Mouse (Mus musculus) spleen, adult 2 months (tissue): Measurements from ENCODE around the gene Vps35l.

Source experiments
- CTCF ChIP-seq: fragments of 200-500 bp; IDR thresholded peaks from 2 replicates; pipeline ENCODE4 v1.5.1; 2011; ENCODE audit warnings: mild to moderate bottlenecking, inconsistent platforms; ENCODE audit not compliant: insufficient read depth, insufficient read length, insufficient replicate concordance; ENCODE audit errors: extremely low read depth
- POLR2A ChIP-seq: fragments of 200-500 bp; IDR thresholded peaks from 2 replicates; pipeline ENCODE4 v1.6.1; 2011; ENCODE audit warnings: low read depth, low read length, inconsistent platforms

DNA sequence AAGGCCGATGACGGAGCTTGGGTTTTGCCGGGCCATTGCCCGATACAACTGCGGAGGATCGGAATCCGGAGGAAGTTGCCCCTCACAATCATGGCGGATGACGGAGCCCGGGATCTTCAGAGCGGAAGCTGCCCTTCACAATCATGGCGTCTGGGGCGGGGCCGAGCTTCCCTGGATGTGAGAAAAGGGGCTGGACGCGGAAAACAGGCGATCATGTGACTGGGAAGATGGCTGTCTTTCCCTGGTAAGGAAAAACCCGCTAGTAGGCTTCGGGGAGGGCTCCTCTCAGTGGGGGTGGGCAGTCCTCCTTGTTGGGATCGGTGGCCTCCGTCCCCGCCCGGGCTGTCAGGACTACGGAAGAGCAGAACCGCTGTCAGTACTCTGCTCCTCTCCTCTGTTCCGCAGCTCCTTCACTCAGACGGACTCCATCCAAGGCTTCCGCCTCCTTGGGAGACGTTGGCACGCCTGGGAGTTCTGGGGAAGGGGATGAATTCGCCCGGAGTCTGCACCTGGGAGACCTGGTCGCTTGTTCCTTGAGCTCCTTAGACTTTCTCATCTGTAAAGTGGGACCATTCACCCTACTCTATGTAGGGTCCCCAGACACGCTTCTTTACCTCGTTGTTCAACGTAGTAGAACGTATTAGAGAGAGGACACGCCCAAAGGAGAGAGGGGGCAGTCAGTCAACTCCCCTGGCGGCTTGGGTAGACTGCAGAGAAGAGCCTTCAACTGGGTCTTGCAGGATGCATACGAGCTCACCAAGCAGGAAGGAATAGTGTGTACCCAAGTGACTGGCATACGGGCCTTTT is 709 bp downstream of the Vps35l start:
- TF ChIP-seq POLR2A (peak; percentile 10; the same call in 1 of the 2 replicates), CTCF (no peak)
